Mouse (Mus musculus) forebrain, embryonic 10.5 days (tissue): Measurements from ENCODE around the gene Ldah. TPM values are rescaled to one million over a fixed set of nuclear protein-coding genes. Genes with fewer than 3 reads are reported as not detected.

Experiments used
- DNase-seq: peaks from one replicate; pipeline ENCODE4 v3.0.0-alpha.2; 2017; ENCODE audit warnings: low spot score; ENCODE audit errors: extremely low spot score
- H3K27ac ChIP-seq: fragments of 300-500 bp; sonication (generic); 2 replicates; pipeline ENCODE4 v1.5.1; 2016; ENCODE audit warnings: mild to moderate bottlenecking
- H3K27me3 ChIP-seq: fragments of 300-500 bp; sonication (generic); 2 replicates; pipeline ENCODE4 v1.6.1; 2016; ENCODE audit warnings: mild to moderate bottlenecking; ENCODE audit not compliant: poor library complexity, severe bottlenecking
- H3K36me3 ChIP-seq: fragments of 300-500 bp; sonication (generic); replicated peaks from 2 replicates; pipeline ENCODE4 v1.6.1; 2016; ENCODE audit warnings: mild to moderate bottlenecking, moderate library complexity
- H3K4me1 ChIP-seq: fragments of 300-500 bp; sonication (generic); 2 replicates; pipeline ENCODE4 v1.6.1; 2016
- H3K4me3 ChIP-seq: fragments of 300-500 bp; sonication (generic); 2 replicates; pipeline ENCODE4 v1.5.1; 2016; ENCODE audit warnings: mild to moderate bottlenecking, moderate library complexity
- H3K9me3 ChIP-seq: fragments of 300-500 bp; sonication (generic); 2 replicates; pipeline ENCODE4 v1.6.1; 2016; ENCODE audit warnings: mild to moderate bottlenecking, moderate library complexity
- WGBS: fragments of 180-500 bp; shearing (Covaris S2); methylation state at CpG from one replicate; pipeline ENCODE4 v1.1.7; 2016; 5-methylcytosine and 5-hydroxymethylcytosine counted together
- polyA plus RNA-seq: library from polyadenylated mRNA; unstranded; fragments of >200 nt; fragmentation: Nextera tagmentation; extraction: Ambion mirVana; gene quantifications from 2 replicates; pipeline ENCODE4 v1.2.1, GENCODE M21; 2016

Gene Ldah
- polyA plus RNA-seq, 1 experiment from 2014 or later = 70.4 TPM

- Histone ChIP-seq H3K27me3 (peaks cover 78% of the 10 kb centered on the region), H3K9me3 (no peaks in the 10 kb centered on the region), H3K4me3 (no peak overlapping the region), H3K36me3 (no peaks in the 10 kb centered on the region), H3K4me1 (peaks cover 41% of the 10 kb centered on the region), H3K27ac (no peak overlapping the region)
- 6% methylated on average over 5 of the region's 5 CpGs for WGBS
- peak; percentile 75 for DNase-seq
These were observed 98.5 kb downstream of the Ldah start for GRCm38 (mm10) chr12:8306432-8306831.

GRCm38 (mm10) chr12:8306910-8307309 is 99.0 kb downstream of the Ldah start:
- Histone ChIP-seq H3K27ac (no peak overlapping the region), H3K36me3 (no peaks in the 10 kb centered on the region), H3K4me3 (no peak overlapping the region), H3K9me3 (no peaks in the 10 kb centered on the region), H3K4me1 (peaks cover 38% of the 10 kb centered on the region), H3K27me3 (peaks cover 78% of the 10 kb centered on the region)
- WGBS = 56% methylated on average over 1 of the region's 1 CpGs
- DNase-seq = no peak

GRCm38 (mm10) chr12:8310992-8311391 is 103.1 kb downstream of the Ldah start:
- H3K27ac ChIP-seq = no peak overlapping the region
- peaks cover 45% of the 10 kb centered on the region for H3K4me1 ChIP-seq
- H3K9me3 ChIP-seq = no peaks in the 10 kb centered on the region
- 47% methylated on average over 17 of the region's 17 CpGs for WGBS
- no peaks in the 10 kb centered on the region for H3K36me3 ChIP-seq
- no peak overlapping the region for H3K4me3 ChIP-seq
- DNase-seq = no peak
- H3K27me3 ChIP-seq = peaks cover 54% of the 10 kb centered on the region

- H3K36me3 ChIP-seq = no peaks in the 10 kb centered on the region
- H3K27ac ChIP-seq = no peak overlapping the region
- 89% methylated on average over 4 of the region's 4 CpGs for WGBS
- DNase-seq = no peak
- H3K4me3 ChIP-seq = no peak overlapping the region
- peaks cover 49% of the 10 kb centered on the region for H3K27me3 ChIP-seq
- no peaks in the 10 kb centered on the region for H3K9me3 ChIP-seq
- peaks cover 36% of the 10 kb centered on the region for H3K4me1 ChIP-seq
These were observed 104.4 kb downstream of the Ldah start for GRCm38 (mm10) chr12:8312266-8312665.

- H3K4me3 ChIP-seq = peak within 1 kb of the TSS; percentile 67
- under 1% methylated on average over 38 of the region's 38 CpGs for WGBS
- peak; percentile 90 for DNase-seq
- H3K4me1 ChIP-seq = peaks cover 36% of the 10 kb centered on the region
- no peaks in the 10 kb centered on the region for H3K9me3 ChIP-seq
- H3K27me3 ChIP-seq = peaks cover 45% of the 10 kb centered on the region
- peak within 1 kb of the TSS; percentile 83 for H3K27ac ChIP-seq
- peaks cover 6% of the 10 kb centered on the region for H3K36me3 ChIP-seq
These were observed 105.4 kb downstream of the Ldah start, which contains the start of gene Hs1bp3 for GRCm38 (mm10) chr12:8313270-8313771. TSS of gene Hs1bp3 (plus strand) at chr12:8313432.

- Histone ChIP-seq H3K4me1 (peaks cover 36% of the 10 kb centered on the region), H3K36me3 (peaks cover 11% of the 10 kb centered on the region), H3K27ac (peak overlapping the region; percentile 83), H3K4me3 (peak overlapping the region; percentile 67), H3K9me3 (no peaks in the 10 kb centered on the region), H3K27me3 (peaks cover 45% of the 10 kb centered on the region)
- DNase-seq = no peak
- WGBS = 22% methylated on average over 12 of the region's 12 CpGs
These were observed 105.9 kb downstream of the Ldah start for GRCm38 (mm10) chr12:8313773-8314172.

GRCm38 (mm10) chr12:8316541-8316940 is 108.6 kb downstream of the Ldah start:
- peaks cover 33% of the 10 kb centered on the region for H3K36me3 ChIP-seq
- H3K27me3 ChIP-seq = peaks cover 20% of the 10 kb centered on the region
- no peak overlapping the region for H3K4me3 ChIP-seq
- DNase-seq = no peak
- H3K9me3 ChIP-seq = no peaks in the 10 kb centered on the region
- 90% methylated on average over 5 of the region's 5 CpGs for WGBS
- H3K4me1 ChIP-seq = peaks cover 22% of the 10 kb centered on the region
- H3K27ac ChIP-seq = no peak overlapping the region

- Histone ChIP-seq H3K4me3 (no peak overlapping the region), H3K36me3 (peaks cover 49% of the 10 kb centered on the region), H3K4me1 (0 out of 2 replicates have a peak, but pooled peaks cover 3% of the 10 kb centered on the region), H3K27me3 (no peaks in the 10 kb centered on the region), H3K27ac (no peak overlapping the region), H3K9me3 (no peaks in the 10 kb centered on the region)
- WGBS = 52% methylated on average over 5 of the region's 5 CpGs
- DNase-seq = peak; percentile 74
These were observed 112.3 kb downstream of the Ldah start for GRCm38 (mm10) chr12:8320084-8320713.

GRCm38 (mm10) chr12:8321506-8321905 is 113.6 kb downstream of the Ldah start:
- no peak overlapping the region for H3K27ac ChIP-seq
- 91% methylated on average over 10 of the region's 10 CpGs for WGBS
- no peak overlapping the region for H3K4me3 ChIP-seq
- H3K9me3 ChIP-seq = no peaks in the 10 kb centered on the region
- no peak for DNase-seq
- no peaks in the 10 kb centered on the region for H3K27me3 ChIP-seq
- H3K4me1 ChIP-seq = 0 out of 2 replicates have a peak, but pooled peaks cover 3% of the 10 kb centered on the region
- H3K36me3 ChIP-seq = peaks cover 49% of the 10 kb centered on the region

GRCm38 (mm10) chr12:8324086-8324485 is 116.2 kb downstream of the Ldah start:
- peaks cover 48% of the 10 kb centered on the region for H3K36me3 ChIP-seq

GRCm38 (mm10) chr12:8325245-8325942 is 117.5 kb downstream of the Ldah start:
- H3K27me3 ChIP-seq = no peaks in the 10 kb centered on the region
- H3K27ac ChIP-seq = no peak overlapping the region
- H3K4me1 ChIP-seq = peaks cover 15% of the 10 kb centered on the region
- no peak for DNase-seq
- no peaks in the 10 kb centered on the region for H3K9me3 ChIP-seq
- H3K4me3 ChIP-seq = no peak overlapping the region
- WGBS = 93% methylated on average over 13 of the region's 13 CpGs
- peaks cover 47% of the 10 kb centered on the region for H3K36me3 ChIP-seq

More at GRCm38 (mm10) chr12:8324086-8324485, 116.2 kb downstream of the Ldah start:
- Histone ChIP-seq H3K4me1 (peaks cover 18% of the 10 kb centered on the region), H3K27me3 (no peaks in the 10 kb centered on the region), H3K4me3 (no peak overlapping the region), H3K9me3 (no peaks in the 10 kb centered on the region), H3K27ac (no peak overlapping the region)
- WGBS = 90% methylated on average over 10 of the region's 10 CpGs
- no peak for DNase-seq

- Histone ChIP-seq H3K4me3 (no peak overlapping the region), H3K27me3 (no peaks in the 10 kb centered on the region), H3K9me3 (no peaks in the 10 kb centered on the region), H3K4me1 (peaks cover 15% of the 10 kb centered on the region), H3K27ac (no peak overlapping the region), H3K36me3 (peaks cover 43% of the 10 kb centered on the region)
- WGBS = 95% methylated on average over 17 of the region's 17 CpGs
- DNase-seq = no peak
These were observed 118.1 kb downstream of the Ldah start for GRCm38 (mm10) chr12:8325943-8326522.
